Mouse (Mus musculus) thymus, postnatal 14 days (tissue): ENCODE measurements around the gene Cog5.
"Not testable (repeated sequence)": the region's sequence is repeated elsewhere in the genome, so short reads cannot be mapped to it uniquely, and the experiment has no call there.

ENCODE experiments used
- DNase-seq: peaks from one replicate; pipeline ENCODE4 v3.0.0; 2021

The Cog5 gene

GRCm38 (mm10) chr12:31654197-31654964 lies at the start of gene Cog5, which contains the start of gene Dus4l:
Cog5 (plus strand) TSS chr12:31654869.
Dus4l (minus strand) TSS chr12:31654826.
- DNase-seq, result peak; percentile 98

GRCm38 (mm10) chr12:31604894-31605293 lies 49.8 kb upstream of the Cog5 start:
- no peak for DNase-seq

- no peak for DNase-seq
These were observed 46.5 kb upstream of the Cog5 start for GRCm38 (mm10) chr12:31608138-31608537.

GRCm38 (mm10) chr12:31613353-31613752 lies 41.3 kb upstream of the Cog5 start:
- DNase-seq, result no peak

GRCm38 (mm10) chr12:31620106-31620505 lies 34.6 kb upstream of the Cog5 start:
- DNase-seq, result no peak

- DNase-seq, result no peak
These were observed 29.7 kb upstream of the Cog5 start for GRCm38 (mm10) chr12:31625016-31625415.

- DNase-seq, result not testable (repeated sequence)
These were observed 26.3 kb upstream of the Cog5 start for GRCm38 (mm10) chr12:31628396-31628795.

- DNase-seq, result peak; percentile 35
These were observed 20.7 kb upstream of the Cog5 start for GRCm38 (mm10) chr12:31633970-31634342.

GRCm38 (mm10) chr12:31634343-31635239 lies 20.1 kb upstream of the Cog5 start, which contains the start of gene Bcap29:
Bcap29 (minus strand) TSS chr12:31634658.
- DNase-seq, result peak; percentile 82

- no peak for DNase-seq
These were observed 19.4 kb upstream of the Cog5 start for GRCm38 (mm10) chr12:31635240-31635607.

GRCm38 (mm10) chr12:31653611-31654010 lies 1.1 kb upstream of the Cog5 start:
- no peak for DNase-seq

- no peak for DNase-seq
These were observed 352 bp downstream of the Cog5 start for GRCm38 (mm10) chr12:31654965-31655477.

- no peak for DNase-seq
These were observed 2.2 kb downstream of the Cog5 start for GRCm38 (mm10) chr12:31656841-31657240.

- DNase-seq, result no peak
These were observed 11.3 kb downstream of the Cog5 start for GRCm38 (mm10) chr12:31665999-31666398.

GRCm38 (mm10) chr12:31667187-31667586 lies 12.5 kb downstream of the Cog5 start:
- no peak for DNase-seq

GRCm38 (mm10) chr12:31686679-31687078 lies 32.0 kb downstream of the Cog5 start:
- no peak for DNase-seq

GRCm38 (mm10) chr12:31693278-31693677 lies 38.6 kb downstream of the Cog5 start:
- DNase-seq, result no peak

GRCm38 (mm10) chr12:31700623-31701347 lies 46.1 kb downstream of the Cog5 start:
- no peak for DNase-seq

- no peak for DNase-seq
These were observed 46.7 kb downstream of the Cog5 start for GRCm38 (mm10) chr12:31701411-31701810.

- DNase-seq, result no peak
These were observed 49.2 kb downstream of the Cog5 start for GRCm38 (mm10) chr12:31703904-31704303.

- DNase-seq, result no peak
These were observed 51.5 kb downstream of the Cog5 start for GRCm38 (mm10) chr12:31706168-31706567.

GRCm38 (mm10) chr12:31707531-31707930 lies 52.9 kb downstream of the Cog5 start:
- DNase-seq, result no peak

- DNase-seq, result no peak
These were observed 55.0 kb downstream of the Cog5 start for GRCm38 (mm10) chr12:31709665-31710064.
